Mouse (Mus musculus) cerebellum, postnatal 14 days (tissue): ENCODE data around the gene Ap2b1.
"Not testable (repeated sequence)": the region's sequence is repeated elsewhere in the genome, so short reads cannot be mapped to it uniquely, and the experiment has no call there.

Experiments
- DNase-seq, 2 experiments: peaks; one replicate each; pipeline ENCODE4 v3.0.0; 2021; ENCODE audit warnings: mixed read lengths in 2 of 2

Gene Ap2b1

DNA sequence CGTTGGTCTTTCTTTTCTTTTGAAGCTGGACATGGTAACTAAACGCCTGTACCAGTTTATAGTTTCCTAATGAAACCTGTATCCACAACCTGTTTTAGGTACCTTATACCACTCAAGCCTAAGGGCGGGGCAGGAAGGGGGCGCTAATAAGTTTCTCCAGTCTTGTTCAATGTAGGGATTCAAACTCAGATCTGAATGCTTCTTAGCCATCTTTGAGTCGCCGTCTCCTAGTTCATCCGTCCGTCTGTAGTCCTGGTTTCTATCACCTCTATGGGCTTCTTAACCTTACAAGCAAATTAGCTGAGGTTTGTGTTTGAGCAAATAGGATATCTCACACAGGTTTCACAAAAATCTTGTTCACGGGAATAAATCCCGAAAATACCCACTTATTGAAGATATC is 3.3 kb downstream of the Ap2b1 start:
- peak in 1 of 2 experiments; percentile 48 for DNase-seq

DNA sequence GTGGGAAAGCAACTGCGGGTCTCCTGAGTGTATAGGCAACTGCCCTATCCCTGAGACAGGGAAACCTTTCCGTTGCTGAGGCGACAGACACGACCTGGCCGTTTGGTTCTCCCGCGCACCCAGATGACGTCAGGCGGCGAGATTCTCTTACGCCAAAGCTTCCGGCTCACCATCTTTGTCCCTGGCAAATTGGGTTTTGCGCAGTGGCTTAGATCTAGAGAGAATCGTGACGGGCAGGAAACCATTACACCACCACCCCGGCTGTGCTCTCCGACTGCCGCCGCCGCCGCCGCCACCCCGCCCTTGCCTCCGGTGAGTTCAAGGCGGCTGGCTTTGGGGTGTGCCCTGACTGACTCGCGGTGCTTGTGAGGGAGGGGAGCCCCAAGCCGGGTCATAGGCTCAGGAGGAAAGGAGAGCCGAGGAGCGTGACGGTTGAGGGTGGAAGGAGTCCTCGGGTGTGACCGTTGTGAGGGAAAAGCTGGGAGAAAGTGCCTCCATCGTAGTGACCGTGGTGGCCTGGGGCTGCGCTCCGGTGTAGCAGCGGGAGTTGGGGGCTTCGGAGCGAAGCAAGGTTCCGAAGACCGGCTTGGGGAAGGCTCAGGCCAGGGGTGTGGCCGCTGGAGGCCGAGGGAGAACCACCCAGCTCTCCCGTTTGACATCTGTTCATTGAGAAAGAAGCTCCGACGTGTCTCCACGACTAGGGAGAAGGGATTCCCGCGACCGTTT is 3.9 kb downstream of the Ap2b1 start, which contains the start of gene Pex12:
Gene Pex12, minus strand, starts transcription at position 61 of the 726 bp plus-strand sequence.
- DNase-seq: peak; percentile 98

DNA sequence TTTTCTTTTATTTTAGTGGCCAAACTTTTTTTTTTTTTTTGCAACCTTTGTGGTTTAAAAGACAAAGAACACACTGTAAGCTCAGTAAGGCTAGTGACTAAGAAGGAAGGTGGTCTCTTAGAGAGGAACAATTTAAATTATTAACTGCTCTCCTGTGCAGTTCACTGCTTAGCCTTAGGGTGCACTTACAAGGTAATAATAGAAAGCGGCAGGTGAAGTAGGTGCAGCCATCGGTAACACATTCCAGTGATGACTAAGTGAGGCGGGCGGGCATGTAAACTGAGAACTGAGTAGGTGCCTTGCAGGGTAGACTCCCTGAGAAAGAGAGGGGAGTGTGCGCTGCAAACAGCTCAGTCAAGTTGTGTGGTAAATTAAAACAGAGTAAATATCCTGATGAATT is 4.9 kb downstream of the Ap2b1 start:
- no peak for DNase-seq

DNA sequence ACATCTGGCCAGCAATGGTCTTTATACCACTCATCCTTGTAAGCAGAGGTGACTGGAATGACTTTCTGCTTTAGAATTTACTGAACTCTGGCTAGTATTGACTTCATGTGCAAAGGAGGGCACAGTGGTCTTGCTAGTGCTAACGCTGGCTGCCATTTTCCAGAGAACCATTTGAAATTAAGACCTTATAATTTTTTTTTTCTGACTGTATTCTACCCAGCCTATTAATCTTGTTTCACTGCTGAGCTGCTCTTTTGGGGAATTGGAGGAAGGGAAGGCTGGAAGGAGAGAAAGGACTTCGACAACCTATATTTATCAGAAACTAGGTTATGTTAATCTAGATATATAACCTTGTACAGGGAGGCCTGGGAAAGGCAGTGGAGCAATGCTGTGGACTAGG is 5.7 kb downstream of the Ap2b1 start:
- DNase-seq: no peak

DNA sequence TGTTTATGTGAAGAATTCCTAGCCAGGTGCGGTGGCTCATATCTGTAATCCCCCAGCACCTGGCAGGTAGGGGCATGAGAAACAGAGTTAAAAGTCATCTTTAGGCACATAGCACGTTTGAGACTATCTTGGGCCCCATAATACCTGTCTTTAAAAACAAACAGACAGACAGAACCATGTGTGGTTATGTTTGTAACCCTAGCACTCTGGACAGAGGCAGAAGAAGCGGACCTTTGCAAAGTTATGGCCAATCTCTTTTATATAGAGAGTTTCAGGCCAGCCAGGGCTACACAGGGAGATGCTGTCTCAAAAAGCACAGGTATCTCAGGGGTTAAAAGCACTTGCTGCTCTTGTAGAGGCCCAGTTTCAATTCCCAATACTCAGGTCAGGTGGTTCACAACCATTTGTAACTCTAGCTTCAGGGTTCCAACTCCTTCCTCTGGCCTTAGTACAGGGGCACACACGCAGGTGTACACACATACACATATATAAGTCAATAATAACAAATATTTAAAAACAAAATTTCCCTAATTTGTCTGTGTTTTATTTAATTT is 8.0 kb downstream of the Ap2b1 start:
- no peak for DNase-seq

DNA sequence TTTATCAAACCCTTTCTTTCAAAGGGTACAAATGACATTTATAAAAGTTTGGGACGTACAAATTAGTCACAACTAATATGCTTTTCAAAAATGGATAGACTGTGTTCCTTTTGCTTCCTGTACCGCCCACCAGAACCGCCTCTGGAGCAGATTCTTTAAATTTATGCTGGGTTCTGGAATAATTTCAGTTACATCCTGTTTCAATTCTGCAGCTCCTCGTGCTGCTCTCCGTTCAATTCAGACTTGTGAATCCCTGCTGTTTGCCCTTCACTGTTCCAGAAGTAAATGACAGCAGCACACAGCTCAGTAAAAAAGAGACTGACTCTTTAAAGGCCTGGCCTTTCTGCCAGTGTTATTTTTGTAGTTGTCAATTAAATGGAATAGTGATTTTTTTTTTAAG is 13.6 kb downstream of the Ap2b1 start:
- DNase-seq: no peak

DNA sequence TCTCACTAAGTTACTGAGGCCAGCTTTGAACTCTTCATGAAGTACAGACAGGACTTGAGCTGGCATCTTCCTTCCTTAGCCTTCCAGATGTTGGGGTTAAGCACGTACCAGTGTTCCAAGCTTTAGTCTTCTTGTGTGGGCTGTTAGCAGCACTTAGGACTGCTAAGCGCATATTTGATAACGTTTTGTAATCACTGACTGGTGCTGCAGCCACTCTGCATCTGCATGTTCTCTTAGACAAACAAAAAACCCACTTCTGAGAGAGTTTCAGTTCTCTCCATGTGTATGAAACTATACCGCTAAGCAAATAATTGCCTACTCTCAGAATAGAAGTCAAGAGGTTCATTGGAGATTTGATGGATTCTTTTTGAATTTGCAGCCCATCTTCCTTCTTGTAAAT is 20.2 kb downstream of the Ap2b1 start:
- no peak for DNase-seq

DNA sequence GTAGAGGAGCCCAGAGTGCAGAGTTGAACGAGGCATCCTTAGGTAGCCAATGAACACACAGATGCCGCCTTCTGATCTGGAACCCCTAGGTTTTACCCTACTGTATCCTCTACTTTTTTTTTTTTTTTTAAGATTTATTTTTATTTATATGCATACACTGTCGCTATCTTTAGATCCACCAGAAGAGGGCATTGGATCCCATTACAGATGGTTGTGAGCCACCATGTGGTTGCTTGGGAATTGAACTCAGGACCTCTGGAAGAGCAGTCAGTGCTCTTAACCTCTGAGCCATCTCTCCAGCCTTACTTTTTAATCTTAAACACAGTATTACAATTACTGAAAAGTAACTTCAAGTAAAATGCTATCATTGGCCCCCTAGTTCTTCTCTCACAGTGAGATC is 27.9 kb downstream of the Ap2b1 start:
- not testable (repeated sequence) for DNase-seq

DNA sequence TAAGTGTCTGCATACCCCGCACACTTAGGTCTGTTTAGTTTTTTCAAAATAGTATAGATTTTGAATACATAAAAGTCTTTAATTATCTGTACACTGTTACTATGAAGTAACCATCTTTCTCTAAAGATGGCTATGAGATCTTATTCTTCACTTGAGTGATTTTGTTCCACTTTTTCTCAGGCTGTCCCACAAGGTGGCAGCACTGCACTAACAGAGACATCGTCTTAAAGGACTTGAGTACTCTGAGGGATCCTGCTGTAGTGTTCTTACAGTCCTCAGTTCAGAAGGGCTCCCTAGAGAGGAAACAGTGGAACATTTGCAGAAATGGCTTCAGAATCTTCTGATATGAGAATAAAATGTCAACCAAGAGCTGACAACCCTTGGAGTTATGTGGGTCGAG is 28.6 kb downstream of the Ap2b1 start:
- peak; percentile 66 to 74 for DNase-seq

DNA sequence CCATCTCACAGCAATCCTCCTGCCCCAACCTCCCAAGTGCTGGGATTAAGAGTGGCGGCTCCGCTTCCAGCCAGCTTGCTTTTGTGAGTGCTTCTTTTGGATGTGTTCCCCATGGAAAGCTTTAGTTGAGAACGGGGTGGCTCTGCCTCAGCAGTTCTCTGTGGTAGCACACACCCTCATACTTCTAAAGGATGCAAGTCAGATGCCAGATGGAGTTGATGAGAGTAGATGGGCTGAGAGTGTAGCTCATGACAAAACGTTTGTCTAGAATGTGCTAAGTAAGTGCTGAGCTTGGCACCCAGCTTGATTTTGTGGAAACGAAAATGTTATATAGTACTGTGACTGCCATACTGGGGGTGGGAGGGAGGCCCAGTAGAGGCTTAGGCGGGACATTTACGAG is 37.0 kb downstream of the Ap2b1 start:
- no peak for DNase-seq

DNA sequence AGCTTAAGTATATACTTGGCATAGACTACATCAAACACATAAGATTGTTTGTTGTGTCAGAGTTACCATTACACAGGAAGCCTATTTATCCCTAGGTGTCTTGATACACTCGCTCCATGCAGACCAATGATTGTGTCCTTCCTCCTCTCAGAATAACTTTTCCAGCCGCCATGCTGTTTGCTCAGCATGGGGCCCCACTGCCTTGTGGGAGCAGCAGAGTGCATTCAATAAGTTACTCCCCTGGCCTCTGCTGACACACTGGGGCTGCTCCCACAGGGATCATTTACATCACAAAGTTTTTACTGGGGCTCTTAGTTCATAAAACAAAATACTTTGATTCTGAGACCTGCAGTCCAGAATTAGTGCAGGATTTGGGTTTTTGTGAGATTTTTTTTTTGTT is 40.9 kb downstream of the Ap2b1 start:
- no peak for DNase-seq

DNA sequence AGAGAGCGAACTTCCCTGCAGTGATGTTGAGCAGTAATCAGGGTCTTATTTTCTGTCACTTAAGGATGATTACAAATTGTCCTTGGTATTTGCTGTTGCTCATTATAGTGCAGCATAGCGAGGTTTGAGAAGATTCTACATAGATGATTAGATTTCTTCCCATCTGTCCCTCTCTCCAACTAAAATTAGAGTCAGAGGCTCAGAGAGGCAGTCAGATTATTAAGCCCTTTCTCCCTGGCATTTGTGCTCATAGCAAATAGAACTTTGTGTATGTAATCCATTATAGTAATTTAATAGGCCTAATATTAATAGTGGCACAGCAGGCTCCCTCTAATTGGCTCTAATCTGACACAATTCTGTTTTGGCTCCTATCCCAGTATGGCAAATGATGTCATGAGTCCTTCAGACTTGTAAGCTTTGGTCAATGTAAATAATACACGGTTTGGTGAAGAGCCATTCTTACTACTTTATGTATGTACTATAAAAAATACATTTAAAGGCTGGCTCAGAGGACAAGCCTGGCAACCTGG is 43.0 kb downstream of the Ap2b1 start:
- no peak for DNase-seq

DNA sequence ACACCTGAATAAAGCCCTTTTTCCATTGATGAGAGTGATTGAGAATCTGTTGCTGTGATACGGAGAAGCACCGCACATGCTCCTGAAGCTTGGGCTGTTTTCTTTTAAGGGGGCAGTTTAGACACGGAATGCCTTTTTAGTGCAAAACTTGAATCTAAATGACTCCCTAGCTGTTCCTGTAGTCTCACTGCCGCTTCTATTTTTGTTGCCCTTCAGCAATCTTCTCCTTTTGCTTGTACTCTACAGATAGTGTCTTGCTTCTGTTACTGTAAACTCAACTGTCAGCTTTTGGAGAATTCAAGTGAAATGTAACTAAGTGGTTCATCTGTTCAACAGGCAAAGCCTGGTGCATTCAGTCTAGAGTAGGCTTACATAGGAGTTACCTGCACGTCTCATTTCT is 56.6 kb downstream of the Ap2b1 start:
- no peak for DNase-seq

DNA sequence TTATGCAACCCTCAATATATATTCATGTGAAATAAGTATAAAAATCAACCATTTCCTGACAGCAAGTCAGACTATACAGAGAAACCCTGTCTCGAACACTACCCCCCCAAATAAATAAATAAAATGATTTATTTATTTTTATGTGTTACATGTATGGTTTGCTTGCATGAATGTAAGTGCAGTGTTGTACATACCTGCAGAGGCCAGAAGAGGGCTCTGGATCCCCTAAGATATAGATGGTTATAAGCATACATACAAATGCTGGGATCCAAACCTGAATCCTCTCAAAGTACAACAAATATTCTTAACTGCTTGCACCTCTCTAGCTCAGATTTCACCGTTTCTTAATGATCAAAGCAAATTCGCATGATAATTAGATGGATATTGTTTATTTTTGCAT is 58.6 kb downstream of the Ap2b1 start:
- peak; percentile 66 for DNase-seq

DNA sequence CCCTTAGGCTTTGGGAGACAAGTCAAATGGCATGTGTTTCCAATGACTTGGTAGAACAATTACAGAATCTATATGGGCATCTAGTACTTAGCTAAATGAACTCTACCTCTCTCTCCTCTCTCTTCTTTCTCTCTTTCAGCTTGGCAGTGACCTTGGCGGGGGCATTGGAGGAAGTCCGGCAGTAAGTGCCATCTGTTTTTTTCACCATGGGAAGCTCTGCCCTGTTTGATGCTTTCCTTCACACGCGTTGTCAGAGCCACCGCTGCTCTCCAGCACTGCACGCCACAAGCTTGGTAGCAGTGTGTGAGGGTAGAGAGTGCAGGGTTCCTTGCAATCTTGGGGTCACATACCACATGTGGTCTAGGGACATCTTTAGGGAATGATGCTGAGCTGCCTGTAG is 65.8 kb downstream of the Ap2b1 start:
- peak; percentile 28 to 46 for DNase-seq

DNA sequence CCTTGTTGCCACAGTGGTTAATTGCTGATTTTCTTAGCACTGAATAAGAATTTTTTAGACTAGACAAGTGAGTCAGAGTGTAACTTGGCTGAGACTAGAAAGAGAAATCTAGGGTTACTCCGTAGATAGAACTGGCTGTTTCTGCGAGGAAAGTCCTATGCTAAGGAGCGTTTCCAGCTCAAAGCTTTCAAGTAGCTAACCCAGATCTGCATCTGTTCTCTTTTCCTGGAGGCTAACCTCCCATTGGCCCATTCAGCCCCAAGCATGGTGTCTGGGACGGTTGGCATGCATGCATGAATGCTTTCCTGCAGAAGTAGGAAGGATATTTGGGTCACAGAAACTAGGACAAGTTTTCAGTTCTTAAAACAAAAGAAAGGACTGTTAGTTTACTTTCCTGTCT is 72.4 kb downstream of the Ap2b1 start:
- peak in 1 of 2 experiments; percentile 41 for DNase-seq

DNA sequence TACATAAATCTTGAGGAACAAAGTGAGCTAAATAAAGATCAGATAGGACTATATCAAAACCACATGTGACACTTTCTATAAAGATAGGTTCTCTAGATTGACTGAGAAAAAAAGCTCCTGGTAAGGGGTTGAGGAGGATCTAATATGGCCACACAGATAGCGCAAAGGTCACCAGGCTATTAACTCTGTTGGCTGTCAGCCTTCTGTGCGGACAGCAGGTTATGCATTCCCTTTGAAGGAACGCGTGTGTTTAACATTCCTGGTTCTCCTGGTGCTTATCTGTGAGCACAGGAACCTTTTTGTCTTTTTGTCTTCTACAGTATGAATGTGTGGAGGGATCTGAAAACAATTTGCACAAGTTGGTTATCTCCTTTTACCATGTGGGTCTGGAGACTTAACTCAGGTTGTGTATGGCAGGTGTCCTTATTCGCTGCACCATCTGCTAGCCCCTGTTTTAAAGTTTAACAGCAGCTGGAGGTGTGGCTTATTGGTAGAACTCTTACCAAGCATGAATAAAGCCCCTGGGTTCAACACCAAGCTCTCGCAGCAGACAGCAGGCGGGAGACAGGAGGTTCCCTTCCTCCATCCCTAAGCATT is 81.0 kb downstream of the Ap2b1 start:
- no peak for DNase-seq

DNA sequence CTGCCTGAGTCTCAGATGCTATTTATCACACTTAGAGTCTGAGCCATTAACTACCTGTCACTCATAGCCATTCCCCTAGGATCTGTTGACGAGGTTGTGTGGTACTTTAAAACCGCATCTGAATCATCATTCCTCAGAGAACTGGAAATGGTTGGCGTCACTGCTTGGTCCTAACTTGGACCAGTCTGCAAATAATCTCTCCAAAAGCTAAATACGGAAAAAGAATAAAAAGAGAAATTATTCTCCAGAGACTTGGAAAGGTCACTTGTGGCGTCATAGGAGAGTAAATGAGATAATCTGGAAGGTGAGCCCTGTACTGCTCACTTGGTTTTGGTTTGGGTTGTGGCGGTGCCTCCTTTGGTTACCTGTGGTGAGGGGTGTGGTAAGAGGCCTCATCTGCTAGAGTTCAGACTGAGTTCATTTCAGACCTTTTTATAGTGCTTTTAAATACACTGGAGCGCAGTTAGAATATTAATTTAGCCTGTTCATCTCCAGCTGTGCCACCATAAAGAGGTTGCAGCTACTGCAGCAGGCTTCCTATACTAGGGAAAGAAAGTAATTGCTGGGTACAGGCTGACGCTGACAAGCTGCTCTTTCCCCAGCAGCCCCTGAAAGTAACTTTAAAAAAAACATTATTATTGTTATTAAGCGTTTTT is 84.2 kb downstream of the Ap2b1 start:
- no peak for DNase-seq

DNA sequence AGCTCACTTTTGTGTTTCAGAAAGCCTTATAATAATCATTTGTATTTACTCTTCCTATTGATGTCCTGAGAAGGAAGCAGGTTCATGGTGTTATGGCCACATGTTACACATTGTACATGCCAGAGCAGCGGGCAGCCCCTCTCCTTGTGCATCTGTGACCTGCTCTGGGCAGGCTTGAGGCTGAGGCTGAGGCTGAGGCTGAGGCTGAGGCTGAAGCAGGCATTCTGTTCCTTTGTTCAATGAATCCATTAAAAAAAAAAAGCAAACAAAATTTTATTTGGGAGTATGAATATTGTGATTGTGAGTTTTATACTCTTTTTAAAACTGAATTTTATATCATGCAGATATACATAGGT is 84.7 kb downstream of the Ap2b1 start:
- no peak for DNase-seq

DNA sequence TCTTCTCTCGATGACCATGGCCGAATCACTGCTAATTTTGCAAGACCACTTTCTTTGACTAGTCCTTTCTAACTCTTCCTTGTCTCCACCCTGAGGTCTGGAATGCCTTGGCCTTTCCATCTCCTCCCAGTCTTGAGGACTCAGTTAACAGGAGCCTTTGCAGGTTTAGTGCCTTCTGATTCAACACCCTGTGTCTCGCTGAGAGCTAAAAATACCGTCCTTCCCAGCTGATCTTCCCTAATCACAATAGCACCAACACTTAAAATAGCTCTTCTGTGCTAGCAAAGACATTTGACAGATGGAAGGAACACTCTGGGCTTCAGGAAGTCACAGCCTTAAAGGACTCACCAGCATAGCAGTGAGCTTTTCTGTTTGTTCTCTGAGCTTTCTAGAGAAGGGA is 94.2 kb downstream of the Ap2b1 start:
- peak in 1 of 2 experiments; percentile 32 for DNase-seq

DNA sequence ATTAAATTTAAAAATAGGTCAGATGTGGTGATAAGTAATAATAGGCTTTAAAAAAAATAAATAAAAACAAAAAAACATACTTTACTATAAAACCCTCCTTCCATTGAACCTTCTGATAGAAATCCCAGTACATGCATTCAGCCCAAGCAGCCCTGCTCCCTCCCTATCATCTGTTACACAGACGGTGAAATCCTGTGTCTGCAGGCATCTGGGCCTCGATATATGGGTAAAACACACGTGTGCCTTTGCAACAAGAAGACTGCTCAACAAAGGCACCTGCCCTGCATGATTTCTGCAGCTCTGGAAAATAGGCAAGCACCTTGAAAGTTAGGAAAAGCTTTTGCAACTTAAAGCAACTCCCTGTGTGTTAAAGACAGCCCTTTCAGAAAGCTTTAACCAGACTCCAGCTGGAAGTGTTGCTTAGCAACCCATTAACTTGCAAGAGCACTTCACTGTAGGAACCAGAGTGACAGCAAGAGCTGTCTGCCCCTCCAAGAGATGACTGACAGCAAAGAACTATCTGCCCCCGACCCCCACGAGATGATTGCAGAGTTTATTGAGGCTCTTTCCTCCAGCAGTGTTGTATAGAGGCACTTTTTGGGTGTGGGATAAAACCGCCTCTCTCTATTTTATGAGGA is 96.1 kb downstream of the Ap2b1 start:
- DNase-seq: no peak

DNA sequence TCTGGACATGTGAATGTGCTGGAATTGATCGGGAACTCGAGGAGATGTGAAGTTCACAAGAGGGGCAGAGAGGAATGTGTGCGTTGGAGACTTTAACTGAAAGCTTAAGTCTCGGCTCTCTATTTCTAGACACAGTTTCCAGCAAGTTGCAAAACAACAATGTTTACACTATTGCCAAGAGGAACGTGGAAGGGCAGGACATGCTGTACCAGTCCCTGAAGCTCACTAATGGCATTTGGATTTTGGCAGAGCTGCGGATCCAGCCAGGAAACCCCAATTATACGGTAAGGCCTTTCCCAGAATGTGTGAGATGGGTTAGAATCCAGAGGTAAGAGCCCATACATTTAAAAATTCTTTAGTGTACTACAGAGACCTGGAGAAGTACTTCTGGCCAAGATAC is 98.8 kb downstream of the Ap2b1 start:
- DNase-seq: no peak

DNA sequence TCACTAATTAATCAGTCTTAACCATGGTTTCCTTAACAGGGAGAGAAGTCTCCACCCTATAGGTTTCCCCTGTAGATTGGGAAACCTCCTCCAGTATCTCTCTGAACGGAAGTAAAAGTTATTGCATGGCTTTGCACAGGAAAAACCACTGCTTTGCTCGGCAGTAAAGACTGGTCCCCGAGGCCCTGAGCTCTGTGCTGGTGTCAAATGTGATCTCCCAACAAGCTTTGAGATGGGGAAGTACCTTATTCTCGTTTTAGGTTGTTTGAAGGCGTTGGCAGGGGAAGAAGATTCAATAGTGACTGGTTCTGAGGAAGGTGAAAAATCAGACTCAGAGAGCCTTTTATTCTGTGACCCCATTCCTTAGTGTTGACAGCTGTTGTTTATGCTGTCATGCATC is 99.9 kb downstream of the Ap2b1 start:
- no peak for DNase-seq
